Mouse (Mus musculus): Measurements from ENCODE around the gene Ankrd10. TPM values are rescaled to one million over a fixed set of nuclear protein-coding genes. Genes with fewer than 3 reads are reported as not detected.
A peak's percentile ranks its signal among the peaks of the same experiment; 100 is the strongest.
"Not testable (repeated sequence)": the region's sequence is repeated elsewhere in the genome, so short reads cannot be mapped to it uniquely, and the experiment has no call there.

The Ankrd10 gene
- 36.9 and 45.3 TPM in 2 replicates for polyA plus RNA-seq (2012; rRNA removed)

- Histone ChIP-seq H3K27me3 (replicated peaks; ENCODE audit: control insufficient read depth, insufficient read depth, low read length) (no peaks in the 10 kb centered on the region), H3K27ac (ENCODE audit: insufficient read depth, low read depth, low read length) (peak within 1 kb of the TSS; percentile 95), H3K4me3 (ENCODE audit: insufficient read depth, low read depth, low read length) (peak within 1 kb of the TSS; percentile 88), H3K4me1 (ENCODE audit: control insufficient read depth, insufficient read depth, low read length) (peaks cover 16% of the 10 kb centered on the region), H3K36me3 (ENCODE audit: control insufficient read depth, insufficient read depth, low read length) (no peaks in the 10 kb centered on the region; the same call in none of the 2 replicates)
- peak; percentile 98 for DNase-seq
- WGBS, result under 1% methylated on average over 40 of the region's 40 CpGs
- TF ChIP-seq POLR2A (IDR thresholded peaks at IDR 0.05; ENCODE audit: low read depth, low read length) (peak; percentile 93), CTCF (conservative IDR thresholded peaks at IDR 0.05; ENCODE audit: insufficient read depth, insufficient read length, low read depth, low read length) (no peak)
Measured at GRCm38 (mm10) chr8:11635611-11636081, at the start of gene Ankrd10. Gene Ankrd10, minus strand, starts transcription at chr8:11635757.

- no peak for TF ChIP-seq CTCF (conservative IDR thresholded peaks at IDR 0.05; ENCODE audit: insufficient read depth, insufficient read length, low read depth, low read length)
- TF ChIP-seq POLR2A (IDR thresholded peaks at IDR 0.05; ENCODE audit: low read depth, low read length), result no peak
- DNase-seq, result no peak
- no peak overlapping the region for H3K4me3 ChIP-seq (ENCODE audit: insufficient read depth, low read depth, low read length)
- WGBS, result 80% methylated on average over 7 of the region's 7 CpGs
- peaks cover 1% of the 10 kb centered on the region; the same call in 1 of the 2 replicates for H3K27me3 ChIP-seq (replicated peaks; ENCODE audit: control insufficient read depth, insufficient read depth, low read length)
- H3K36me3 ChIP-seq (ENCODE audit: control insufficient read depth, insufficient read depth, low read length), result no peaks in the 10 kb centered on the region
- no peak overlapping the region for H3K27ac ChIP-seq (ENCODE audit: insufficient read depth, low read depth, low read length)
- no peaks in the 10 kb centered on the region for H3K4me1 ChIP-seq (ENCODE audit: control insufficient read depth, insufficient read depth, low read length)
Measured at GRCm38 (mm10) chr8:11684558-11684957, 49.0 kb upstream of the Ankrd10 start.

GRCm38 (mm10) chr8:11668308-11668707, 32.8 kb upstream of the Ankrd10 start:
- no peaks in the 10 kb centered on the region for H3K36me3 ChIP-seq (ENCODE audit: control insufficient read depth, insufficient read depth, low read length)
- no peaks in the 10 kb centered on the region for H3K4me1 ChIP-seq (ENCODE audit: control insufficient read depth, insufficient read depth, low read length)
- TF ChIP-seq POLR2A (IDR thresholded peaks at IDR 0.05; ENCODE audit: low read depth, low read length) (no peak), CTCF (conservative IDR thresholded peaks at IDR 0.05; ENCODE audit: insufficient read depth, insufficient read length, low read depth, low read length) (no peak)
- DNase-seq, result no peak
- no peaks in the 10 kb centered on the region for H3K27me3 ChIP-seq (replicated peaks; ENCODE audit: control insufficient read depth, insufficient read depth, low read length)
- no peak overlapping the region for H3K27ac ChIP-seq (ENCODE audit: insufficient read depth, low read depth, low read length)
- WGBS, result 72% methylated on average over 2 of the region's 2 CpGs
- no peak overlapping the region for H3K4me3 ChIP-seq (ENCODE audit: insufficient read depth, low read depth, low read length)

GRCm38 (mm10) chr8:11666023-11666716, 30.6 kb upstream of the Ankrd10 start:
- H3K4me3 ChIP-seq (ENCODE audit: insufficient read depth, low read depth, low read length); DNase-seq; H3K36me3 ChIP-seq (ENCODE audit: control insufficient read depth, insufficient read depth, low read length); H3K27ac ChIP-seq (ENCODE audit: insufficient read depth, low read depth, low read length); H3K4me1 ChIP-seq (ENCODE audit: control insufficient read depth, insufficient read depth, low read length); H3K27me3 ChIP-seq (replicated peaks; ENCODE audit: control insufficient read depth, insufficient read depth, low read length): not testable (repeated sequence)
- WGBS, result 84% methylated on average over 20 of the region's 20 CpGs

- WGBS, result 45% methylated on average over 3 of the region's 3 CpGs
- Histone ChIP-seq H3K27me3 (replicated peaks; ENCODE audit: control insufficient read depth, insufficient read depth, low read length) (no peaks in the 10 kb centered on the region), H3K36me3 (ENCODE audit: control insufficient read depth, insufficient read depth, low read length) (no peaks in the 10 kb centered on the region), H3K27ac (ENCODE audit: insufficient read depth, low read depth, low read length) (no peak overlapping the region), H3K4me3 (ENCODE audit: insufficient read depth, low read depth, low read length) (no peak overlapping the region), H3K4me1 (ENCODE audit: control insufficient read depth, insufficient read depth, low read length) (no peaks in the 10 kb centered on the region)
- TF ChIP-seq CTCF (conservative IDR thresholded peaks at IDR 0.05; ENCODE audit: insufficient read depth, insufficient read length, low read depth, low read length), result no peak
- no peak for TF ChIP-seq POLR2A (IDR thresholded peaks at IDR 0.05; ENCODE audit: low read depth, low read length)
- DNase-seq, result no peak
Measured at GRCm38 (mm10) chr8:11661969-11662368, 26.4 kb upstream of the Ankrd10 start.

DNA sequence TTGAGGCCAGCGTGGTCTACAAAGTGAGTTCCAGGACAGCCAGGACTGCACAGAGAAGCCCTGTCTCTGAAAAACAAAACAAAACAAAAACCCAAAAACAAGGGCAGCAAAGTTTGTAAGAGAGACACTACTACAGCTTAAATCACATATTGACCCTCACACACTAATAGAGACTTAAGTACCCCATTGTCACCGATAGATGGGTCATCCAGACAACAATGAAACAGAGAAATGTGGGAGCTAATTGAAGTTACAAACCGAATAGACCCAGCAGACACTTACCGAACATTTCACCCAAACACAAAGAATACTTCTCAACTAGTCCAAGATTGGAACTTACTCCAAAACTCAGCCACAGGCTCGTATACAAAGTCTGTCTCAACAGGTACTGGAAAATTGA, 14.5 kb upstream of the Ankrd10 start:
- Histone ChIP-seq H3K27me3 (replicated peaks; ENCODE audit: control insufficient read depth, insufficient read depth, low read length) (no peaks in the 10 kb centered on the region), H3K4me1 (ENCODE audit: control insufficient read depth, insufficient read depth, low read length) (no peaks in the 10 kb centered on the region), H3K36me3 (ENCODE audit: control insufficient read depth, insufficient read depth, low read length) (no peaks in the 10 kb centered on the region), H3K4me3 (ENCODE audit: insufficient read depth, low read depth, low read length) (no peak overlapping the region), H3K27ac (ENCODE audit: insufficient read depth, low read depth, low read length) (no peak overlapping the region)
- WGBS, result 95% methylated on average over 5 of the region's 5 CpGs
- TF ChIP-seq CTCF (conservative IDR thresholded peaks at IDR 0.05; ENCODE audit: insufficient read depth, insufficient read length, low read depth, low read length), result no peak
- no peak for TF ChIP-seq POLR2A (IDR thresholded peaks at IDR 0.05; ENCODE audit: low read depth, low read length)
- no peak for DNase-seq

DNA sequence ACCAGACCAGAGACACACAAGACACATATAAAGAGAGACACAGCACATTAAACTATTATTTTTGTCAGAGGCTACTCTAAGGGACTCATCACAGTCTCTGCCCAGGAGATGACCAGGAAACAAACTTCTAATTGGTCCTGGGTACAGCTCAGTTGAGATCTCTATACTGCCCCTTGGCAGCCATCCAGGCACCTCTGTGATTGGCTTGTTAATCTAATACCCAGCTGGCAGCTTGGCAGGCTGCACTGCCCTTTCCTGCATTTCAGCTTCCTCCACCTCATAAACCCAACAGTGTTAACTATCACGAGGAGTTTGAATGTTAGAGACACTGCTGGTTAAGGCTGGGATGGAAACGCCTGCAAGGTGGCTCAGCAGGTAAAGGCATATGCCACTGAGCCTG, 7.6 kb upstream of the Ankrd10 start:
- DNase-seq, result no peak
- no peak overlapping the region for H3K27ac ChIP-seq (ENCODE audit: insufficient read depth, low read depth, low read length)
- H3K4me3 ChIP-seq (ENCODE audit: insufficient read depth, low read depth, low read length), result no peak overlapping the region
- H3K4me1 ChIP-seq (ENCODE audit: control insufficient read depth, insufficient read depth, low read length), result no peaks in the 10 kb centered on the region
- no peaks in the 10 kb centered on the region for H3K36me3 ChIP-seq (ENCODE audit: control insufficient read depth, insufficient read depth, low read length)
- no peaks in the 10 kb centered on the region for H3K27me3 ChIP-seq (replicated peaks; ENCODE audit: control insufficient read depth, insufficient read depth, low read length)
- WGBS, result 52% methylated on average over 2 of the region's 2 CpGs
- TF ChIP-seq CTCF (conservative IDR thresholded peaks at IDR 0.05; ENCODE audit: insufficient read depth, insufficient read length, low read depth, low read length) (no peak), POLR2A (IDR thresholded peaks at IDR 0.05; ENCODE audit: low read depth, low read length) (no peak)

Data from kidney, adult 2 months (tissue).